Mouse (Mus musculus) testis, adult 2 months (tissue): ENCODE data around the gene Rgs16.

Source experiments
- CTCF ChIP-seq: fragments of 200-500 bp; IDR thresholded peaks from 2 replicates; pipeline ENCODE4 v1.5.1; 2012; ENCODE audit warnings: low read depth, mild to moderate bottlenecking, inconsistent platforms, low read length, moderate library complexity; ENCODE audit not compliant: control insufficient read depth, insufficient read depth, insufficient replicate concordance
- POLR2A ChIP-seq: fragments of 200-500 bp; IDR thresholded peaks from 2 replicates; pipeline ENCODE4 v1.6.1; 2012; ENCODE audit warnings: low read depth, mild to moderate bottlenecking, inconsistent platforms, low read length, moderate library complexity; ENCODE audit not compliant: control insufficient read depth

- TF ChIP-seq CTCF (no peak; the same call in 1 of the 2 replicates), POLR2A (no peak)
Measured at GRCm38 (mm10) chr1:153742374-153743155, 2.4 kb downstream of the Rgs16 start.
